Mouse (Mus musculus): ENCODE measurements around the gene 9130213A22Rik.
A peak's percentile ranks its signal among the peaks of the same experiment; 100 is the strongest.

Gene 9130213A22Rik

GRCm38 (mm10) chr11:69105227-69105626 lies 17.2 kb downstream of the 9130213A22Rik start:
- DNase-seq, result no peak

- peak; percentile 49 for DNase-seq
Observed at GRCm38 (mm10) chr11:69104487-69104886, 17.9 kb downstream of the 9130213A22Rik start.

- DNase-seq, result peak; percentile 23
Observed at GRCm38 (mm10) chr11:69103531-69104435, 18.6 kb downstream of the 9130213A22Rik start.

GRCm38 (mm10) chr11:69103121-69103520 lies 19.3 kb downstream of the 9130213A22Rik start:
- DNase-seq, result peak; percentile 52

- DNase-seq, result peak; percentile 57
Observed at GRCm38 (mm10) chr11:69102403-69102725, 20.0 kb downstream of the 9130213A22Rik start.

GRCm38 (mm10) chr11:69101604-69102402 lies 20.6 kb downstream of the 9130213A22Rik start:
- DNase-seq, result peak; percentile 58

- peak; percentile 74 for DNase-seq
Observed at GRCm38 (mm10) chr11:69100639-69101360, 21.6 kb downstream of the 9130213A22Rik start.

GRCm38 (mm10) chr11:69099915-69100345 lies 22.5 kb downstream of the 9130213A22Rik start:
- DNase-seq, result peak; percentile 93

- peak; percentile 88 for DNase-seq
Observed at GRCm38 (mm10) chr11:69099177-69099914, 23.0 kb downstream of the 9130213A22Rik start.

- peak; percentile 99 for DNase-seq
Observed at GRCm38 (mm10) chr11:69098762-69099091, 23.7 kb downstream of the 9130213A22Rik start.

GRCm38 (mm10) chr11:69098039-69098761 lies 24.2 kb downstream of the 9130213A22Rik start:
- DNase-seq, result peak; percentile 61

GRCm38 (mm10) chr11:69096987-69097900 lies 25.1 kb downstream of the 9130213A22Rik start:
- DNase-seq, result peak; percentile 92

GRCm38 (mm10) chr11:69096360-69096986 lies 25.9 kb downstream of the 9130213A22Rik start:
- no peak for DNase-seq

- DNase-seq, result peak; percentile 51
Observed at GRCm38 (mm10) chr11:69095511-69096231, 26.7 kb downstream of the 9130213A22Rik start.

GRCm38 (mm10) chr11:69094697-69095429 lies 27.5 kb downstream of the 9130213A22Rik start, which contains the start of gene Per1:
Per1 (plus strand) TSS chr11:69095217.
- DNase-seq, result peak; percentile 100

GRCm38 (mm10) chr11:69093856-69094255 lies 28.5 kb downstream of the 9130213A22Rik start:
- peak; percentile 61 for DNase-seq

- DNase-seq, result peak; percentile 46
Observed at GRCm38 (mm10) chr11:69092871-69093270, 29.5 kb downstream of the 9130213A22Rik start.

GRCm38 (mm10) chr11:69092386-69092751 lies 30.0 kb downstream of the 9130213A22Rik start:
- DNase-seq, result peak; percentile 85

Data from cerebellum, adult 11-12 months (tissue).